Mouse (Mus musculus): ENCODE measurements at regions not wholly inside any gene's neighbourhood (a gene's known extent, or its start where the extent isn't known, plus 50 kb on each side); places are given as distances from the start of the nearest gene placed in this dataset.

GRCm38 (mm10) chr10:42131798-42132197 lies 113.6 kb upstream of the Armc2 start:
- no peak for ATAC-seq (ENCODE audit: low read depth)
- Histone ChIP-seq H3K36me3 (ENCODE audit: control insufficient read depth, insufficient read depth, low read length) (no peaks in the 10 kb centered on the region), H3K4me3 (ENCODE audit: low read depth, low read length) (no peak overlapping the region), H3K27ac (ENCODE audit: low read depth, low read length) (no peak overlapping the region), H3K9ac (replicated peaks; ENCODE audit: low read depth, low read length) (no peak overlapping the region), H3K9me3 (ENCODE audit: control insufficient read depth, low read length) (no peaks in the 10 kb centered on the region), H3K4me2 (ENCODE audit: low read depth, low read length) (no peak overlapping the region), H3K4me1 (ENCODE audit: control insufficient read depth, insufficient read depth, low read length) (no peaks in the 10 kb centered on the region), H3K27me3 (ENCODE audit: control insufficient read depth, insufficient read depth, low read length) (no peaks in the 10 kb centered on the region)
- 94% methylated on average over 6 of the region's 6 CpGs for WGBS

- H3K9ac ChIP-seq (replicated peaks; ENCODE audit: low read depth, low read length) = no peak overlapping the region
- no peaks in the 10 kb centered on the region for H3K9me3 ChIP-seq (ENCODE audit: control insufficient read depth, low read length)
- H3K4me3 ChIP-seq (ENCODE audit: low read depth, low read length) = no peak overlapping the region
- 75% methylated on average over 2 of the region's 2 CpGs for WGBS
- H3K4me1 ChIP-seq (ENCODE audit: control insufficient read depth, insufficient read depth, low read length) = no peaks in the 10 kb centered on the region
- H3K27me3 ChIP-seq (ENCODE audit: control insufficient read depth, insufficient read depth, low read length) = no peaks in the 10 kb centered on the region
- no peak overlapping the region for H3K27ac ChIP-seq (ENCODE audit: low read depth, low read length)
- no peak for ATAC-seq (ENCODE audit: low read depth)
- no peaks in the 10 kb centered on the region for H3K36me3 ChIP-seq (ENCODE audit: control insufficient read depth, insufficient read depth, low read length)
- H3K4me2 ChIP-seq (ENCODE audit: low read depth, low read length) = no peak overlapping the region
These were observed 113.1 kb upstream of the Armc2 start for GRCm38 (mm10) chr10:42131298-42131697.

DNA sequence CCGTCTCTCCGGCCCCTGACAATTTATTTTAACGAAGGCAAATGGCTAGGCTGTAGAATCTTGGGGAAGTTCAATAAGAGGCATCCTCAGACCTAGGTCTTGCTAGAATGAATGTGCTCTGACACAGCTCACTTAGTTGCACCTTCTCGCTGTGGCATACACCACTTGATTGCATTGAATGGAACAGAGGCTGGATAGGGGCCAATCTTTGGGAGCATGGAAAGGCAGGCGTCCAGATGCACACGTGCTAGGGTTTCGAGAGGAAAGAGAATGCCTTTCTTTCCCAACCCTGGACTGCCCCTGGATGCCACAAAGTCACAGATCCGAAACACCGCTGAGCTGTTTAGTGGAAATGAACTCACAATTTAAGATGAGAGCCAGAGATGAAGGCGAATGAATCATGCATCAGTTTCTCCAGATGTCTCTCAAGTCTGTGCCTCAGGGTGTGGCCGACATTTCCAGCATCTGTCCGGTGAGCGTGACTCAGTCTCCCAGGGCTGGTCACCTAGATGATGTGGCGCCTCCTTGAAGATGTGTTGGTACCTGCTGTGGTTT lies 109.7 kb upstream of the Armc2 start:
- no peak overlapping the region for H3K4me2 ChIP-seq (ENCODE audit: low read depth, low read length)
- no peak for ATAC-seq (ENCODE audit: low read depth)
- 90% methylated on average over 14 of the region's 14 CpGs for WGBS
- H3K4me3 ChIP-seq (ENCODE audit: low read depth, low read length) = no peak overlapping the region
- H3K9ac ChIP-seq (replicated peaks; ENCODE audit: low read depth, low read length) = no peak overlapping the region
- no peaks in the 10 kb centered on the region for H3K27me3 ChIP-seq (ENCODE audit: control insufficient read depth, insufficient read depth, low read length)
- no peaks in the 10 kb centered on the region for H3K36me3 ChIP-seq (ENCODE audit: control insufficient read depth, insufficient read depth, low read length)
- H3K27ac ChIP-seq (ENCODE audit: low read depth, low read length) = no peak overlapping the region
- H3K9me3 ChIP-seq (ENCODE audit: control insufficient read depth, low read length) = no peaks in the 10 kb centered on the region
- no peaks in the 10 kb centered on the region for H3K4me1 ChIP-seq (ENCODE audit: control insufficient read depth, insufficient read depth, low read length)

- no peak overlapping the region for H3K4me3 ChIP-seq (ENCODE audit: low read depth, low read length)
- no peaks in the 10 kb centered on the region for H3K36me3 ChIP-seq (ENCODE audit: control insufficient read depth, insufficient read depth, low read length)
- no peaks in the 10 kb centered on the region for H3K9me3 ChIP-seq (ENCODE audit: control insufficient read depth, low read length)
- H3K4me2 ChIP-seq (ENCODE audit: low read depth, low read length) = no peak overlapping the region
- H3K27me3 ChIP-seq (ENCODE audit: control insufficient read depth, insufficient read depth, low read length) = no peaks in the 10 kb centered on the region
- 80% methylated on average over 1 of the region's 1 CpGs for WGBS
- ATAC-seq (ENCODE audit: low read depth) = no peak
- H3K9ac ChIP-seq (replicated peaks; ENCODE audit: low read depth, low read length) = no peak overlapping the region
- no peaks in the 10 kb centered on the region for H3K4me1 ChIP-seq (ENCODE audit: control insufficient read depth, insufficient read depth, low read length)
- H3K27ac ChIP-seq (ENCODE audit: low read depth, low read length) = no peak overlapping the region
These were observed 108.6 kb upstream of the Armc2 start for GRCm38 (mm10) chr10:42126816-42127215.

DNA sequence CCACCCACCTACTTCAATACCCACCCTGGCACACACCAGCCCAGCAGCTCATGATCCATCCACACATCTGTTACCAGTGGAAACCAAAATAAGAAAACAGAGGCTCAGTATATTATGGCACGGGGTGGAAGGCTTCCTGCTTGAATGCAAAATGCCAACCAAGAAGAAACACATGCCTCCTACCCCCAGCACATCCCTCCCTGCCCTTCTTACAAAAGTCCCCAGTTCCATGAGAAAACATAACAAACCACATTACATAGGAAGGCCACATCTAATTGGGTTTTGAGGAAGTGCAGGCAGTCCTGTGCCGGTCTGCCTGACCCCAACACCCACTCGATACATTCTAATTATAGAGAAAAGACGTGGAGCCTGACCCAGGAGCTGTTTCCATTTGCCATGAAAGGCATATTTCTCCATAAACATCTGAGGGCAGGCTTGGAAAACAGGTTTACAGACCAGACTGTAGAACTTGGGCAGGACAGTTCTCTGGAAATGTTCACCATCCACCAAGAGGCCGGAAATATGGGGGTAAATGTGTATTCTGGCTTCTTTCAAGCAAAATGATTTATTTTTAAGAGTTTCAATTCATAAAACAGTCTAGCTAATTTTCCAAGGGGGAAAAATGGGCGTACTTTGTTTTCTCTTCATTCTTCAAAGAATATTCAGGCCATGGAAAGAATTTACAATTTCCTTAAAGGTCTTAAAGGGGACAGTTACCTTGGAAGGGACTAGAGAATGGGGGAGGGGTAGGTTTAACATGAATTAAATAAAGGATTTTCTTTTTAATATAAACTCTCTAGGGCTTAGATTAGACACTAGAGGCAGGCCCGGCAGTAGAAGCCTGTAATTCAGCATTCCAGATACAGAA lies 104.8 kb upstream of the Armc2 start:
- no peak for ATAC-seq (ENCODE audit: low read depth)
- H3K27ac ChIP-seq (ENCODE audit: low read depth, low read length) = no peak overlapping the region
- no peaks in the 10 kb centered on the region for H3K4me1 ChIP-seq (ENCODE audit: control insufficient read depth, insufficient read depth, low read length)
- H3K9me3 ChIP-seq (ENCODE audit: control insufficient read depth, low read length) = no peaks in the 10 kb centered on the region
- H3K36me3 ChIP-seq (ENCODE audit: control insufficient read depth, insufficient read depth, low read length) = no peaks in the 10 kb centered on the region
- H3K27me3 ChIP-seq (ENCODE audit: control insufficient read depth, insufficient read depth, low read length) = no peaks in the 10 kb centered on the region
- H3K9ac ChIP-seq (replicated peaks; ENCODE audit: low read depth, low read length) = no peak overlapping the region
- no peak overlapping the region for H3K4me3 ChIP-seq (ENCODE audit: low read depth, low read length)
- 75% methylated on average over 7 of the region's 7 CpGs for WGBS
- no peak overlapping the region for H3K4me2 ChIP-seq (ENCODE audit: low read depth, low read length)

GRCm38 (mm10) chr10:42121984-42122383 lies 103.7 kb upstream of the Armc2 start:
- H3K4me3 ChIP-seq (ENCODE audit: low read depth, low read length) = no peak overlapping the region
- H3K4me2 ChIP-seq (ENCODE audit: low read depth, low read length) = no peak overlapping the region
- H3K27ac ChIP-seq (ENCODE audit: low read depth, low read length) = no peak overlapping the region
- H3K9me3 ChIP-seq (ENCODE audit: control insufficient read depth, low read length) = no peaks in the 10 kb centered on the region
- H3K36me3 ChIP-seq (ENCODE audit: control insufficient read depth, insufficient read depth, low read length) = no peaks in the 10 kb centered on the region
- H3K27me3 ChIP-seq (ENCODE audit: control insufficient read depth, insufficient read depth, low read length) = no peaks in the 10 kb centered on the region
- no peak overlapping the region for H3K9ac ChIP-seq (replicated peaks; ENCODE audit: low read depth, low read length)
- no peak for ATAC-seq (ENCODE audit: low read depth)
- 85% methylated on average over 4 of the region's 4 CpGs for WGBS
- H3K4me1 ChIP-seq (ENCODE audit: control insufficient read depth, insufficient read depth, low read length) = no peaks in the 10 kb centered on the region

- H3K36me3 ChIP-seq (ENCODE audit: control insufficient read depth, insufficient read depth, low read length) = no peaks in the 10 kb centered on the region
- 75% methylated on average over 12 of the region's 12 CpGs for WGBS
- no peak overlapping the region for H3K4me3 ChIP-seq (ENCODE audit: low read depth, low read length)
- H3K4me2 ChIP-seq (ENCODE audit: low read depth, low read length) = no peak overlapping the region
- ATAC-seq (ENCODE audit: low read depth) = no peak
- H3K4me1 ChIP-seq (ENCODE audit: control insufficient read depth, insufficient read depth, low read length) = no peaks in the 10 kb centered on the region
- no peaks in the 10 kb centered on the region for H3K27me3 ChIP-seq (ENCODE audit: control insufficient read depth, insufficient read depth, low read length)
- no peaks in the 10 kb centered on the region for H3K9me3 ChIP-seq (ENCODE audit: control insufficient read depth, low read length)
- no peak overlapping the region for H3K27ac ChIP-seq (ENCODE audit: low read depth, low read length)
- H3K9ac ChIP-seq (replicated peaks; ENCODE audit: low read depth, low read length) = no peak overlapping the region
These were observed 101.1 kb upstream of the Armc2 start for GRCm38 (mm10) chr10:42119326-42119725.

GRCm38 (mm10) chr10:42118361-42119188 lies 100.3 kb upstream of the Armc2 start:
- H3K36me3 ChIP-seq (ENCODE audit: control insufficient read depth, insufficient read depth, low read length) = no peaks in the 10 kb centered on the region
- H3K4me1 ChIP-seq (ENCODE audit: control insufficient read depth, insufficient read depth, low read length) = no peaks in the 10 kb centered on the region
- no peak overlapping the region for H3K27ac ChIP-seq (ENCODE audit: low read depth, low read length)
- H3K27me3 ChIP-seq (ENCODE audit: control insufficient read depth, insufficient read depth, low read length) = no peaks in the 10 kb centered on the region
- no peak for ATAC-seq (ENCODE audit: low read depth)
- no peak overlapping the region for H3K4me2 ChIP-seq (ENCODE audit: low read depth, low read length)
- no peaks in the 10 kb centered on the region for H3K9me3 ChIP-seq (ENCODE audit: control insufficient read depth, low read length)
- H3K9ac ChIP-seq (replicated peaks; ENCODE audit: low read depth, low read length) = no peak overlapping the region
- WGBS = 68% methylated on average over 13 of the region's 13 CpGs
- no peak overlapping the region for H3K4me3 ChIP-seq (ENCODE audit: low read depth, low read length)

- Histone ChIP-seq H3K27ac (ENCODE audit: low read depth, low read length) (no peak overlapping the region), H3K4me3 (ENCODE audit: low read depth, low read length) (no peak overlapping the region), H3K9ac (replicated peaks; ENCODE audit: low read depth, low read length) (no peak overlapping the region), H3K36me3 (ENCODE audit: control insufficient read depth, insufficient read depth, low read length) (no peaks in the 10 kb centered on the region), H3K9me3 (ENCODE audit: control insufficient read depth, low read length) (no peaks in the 10 kb centered on the region), H3K4me1 (ENCODE audit: control insufficient read depth, insufficient read depth, low read length) (no peaks in the 10 kb centered on the region), H3K27me3 (ENCODE audit: control insufficient read depth, insufficient read depth, low read length) (no peaks in the 10 kb centered on the region), H3K4me2 (ENCODE audit: low read depth, low read length) (no peak overlapping the region)
- WGBS = 94% methylated on average over 5 of the region's 5 CpGs
- ATAC-seq (ENCODE audit: low read depth) = no peak
These were observed 99.3 kb upstream of the Armc2 start for GRCm38 (mm10) chr10:42117523-42117922.
